Mouse (Mus musculus) thymus, adult 2 months (tissue): ENCODE results near the gene Slc8b1.

ENCODE experiments used
- CTCF ChIP-seq: fragments of 200-500 bp; IDR thresholded peaks from 2 replicates; pipeline ENCODE4 v1.5.1; 2012; ENCODE audit warnings: mild to moderate bottlenecking, control low read depth, low read length, moderate library complexity, borderline replicate concordance; ENCODE audit not compliant: control insufficient read depth, poor library complexity, insufficient read depth; ENCODE audit errors: extremely low read depth
- POLR2A ChIP-seq: fragments of 200-500 bp; IDR thresholded peaks from 2 replicates; pipeline ENCODE4 v1.6.1; 2012; ENCODE audit warnings: mild to moderate bottlenecking, low read length, control low read depth, moderate library complexity; ENCODE audit not compliant: control insufficient read depth, poor library complexity, insufficient read depth; ENCODE audit errors: extremely low read depth

- TF ChIP-seq CTCF (no peak), POLR2A (no peak)
Measured at GRCm38 (mm10) chr5:120563914-120564311, 52.9 kb downstream of the Slc8b1 start.
